Mouse (Mus musculus) regulatory T cell (primary cell): Measurements from ENCODE around the gene Fbxl22.

Experiments
- in situ Hi-C: fragments of 300-600 bp; cut with MboI, MseI; formaldehyde crosslinking; loops from one replicate; pipeline ENCODE4 v1.15.1; 2025; ENCODE audit warnings: high pct_unique_total_duplicates

Fbxl22 gene

GRCm38 (mm10) chr9:66508890-66509399, 5.4 kb downstream of the Fbxl22 start:
- in situ Hi-C loops = no loop called here

GRCm38 (mm10) chr9:66507684-66508083, 6.7 kb downstream of the Fbxl22 start:
- in situ Hi-C loops = no loop called here

GRCm38 (mm10) chr9:66506424-66506823, 8.0 kb downstream of the Fbxl22 start:
- in situ Hi-C loops = no loop called here

GRCm38 (mm10) chr9:66506011-66506410, 8.4 kb downstream of the Fbxl22 start:
- in situ Hi-C loops = no loop called here

- in situ Hi-C loops = no loop called here
Measured at GRCm38 (mm10) chr9:66505141-66505917, 9.1 kb downstream of the Fbxl22 start.

- in situ Hi-C loops = no loop called here
Measured at GRCm38 (mm10) chr9:66504518-66504917, 9.9 kb downstream of the Fbxl22 start.

GRCm38 (mm10) chr9:66503879-66504411, 10.4 kb downstream of the Fbxl22 start:
- in situ Hi-C loops = no loop called here

GRCm38 (mm10) chr9:66501248-66501647, 13.1 kb downstream of the Fbxl22 start:
- in situ Hi-C loops = no loop called here

- in situ Hi-C loops = no loop called here
Measured at GRCm38 (mm10) chr9:66493992-66494391, 20.4 kb downstream of the Fbxl22 start.

- in situ Hi-C loops = no loop called here
Measured at GRCm38 (mm10) chr9:66492361-66492760, 22.0 kb downstream of the Fbxl22 start.

- in situ Hi-C loops = no loop called here
Measured at GRCm38 (mm10) chr9:66488786-66489185, 25.6 kb downstream of the Fbxl22 start.

GRCm38 (mm10) chr9:66483429-66483828, 31.0 kb downstream of the Fbxl22 start:
- in situ Hi-C loops = no loop called here

- in situ Hi-C loops = no loop called here
Measured at GRCm38 (mm10) chr9:66477785-66478184, 36.6 kb downstream of the Fbxl22 start.

- in situ Hi-C loops = no loop called here
Measured at GRCm38 (mm10) chr9:66465087-66465486, 49.3 kb downstream of the Fbxl22 start.
